Mouse (Mus musculus): ENCODE results near the gene Irf8. TPM values are rescaled to one million over a fixed set of nuclear protein-coding genes. Genes with fewer than 3 reads are reported as not detected.
A peak's percentile ranks its signal among the peaks of the same experiment; 100 is the strongest.

Irf8 gene
- total RNA-seq, 2 experiments from 2014 or later: 3.2 to 4.5 TPM

DNA sequence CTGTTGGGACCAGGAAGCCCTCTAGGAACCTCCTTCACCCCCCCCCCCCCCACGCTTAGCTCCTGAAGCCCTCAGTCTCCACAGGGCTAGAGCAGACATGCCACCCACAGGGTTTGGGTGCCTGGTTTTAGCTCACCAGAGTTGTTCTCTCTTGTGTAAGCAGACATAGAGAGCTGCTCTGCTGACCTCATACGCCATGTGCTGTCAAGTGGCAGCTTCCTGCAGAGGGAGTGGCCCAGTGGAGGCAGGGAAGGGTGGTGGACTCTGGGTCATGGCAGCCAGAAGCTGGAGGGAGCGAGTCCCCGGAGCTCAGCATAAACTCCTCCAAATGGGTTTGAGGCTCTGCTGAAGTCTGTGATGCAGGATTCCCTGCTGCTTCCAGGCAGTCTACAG is 7.7 kb downstream of the Irf8 start:
- intact Hi-C loops (cut with DNase I): no loop called here
- DNase-seq (ENCODE audit: low spot score): no peak

DNA sequence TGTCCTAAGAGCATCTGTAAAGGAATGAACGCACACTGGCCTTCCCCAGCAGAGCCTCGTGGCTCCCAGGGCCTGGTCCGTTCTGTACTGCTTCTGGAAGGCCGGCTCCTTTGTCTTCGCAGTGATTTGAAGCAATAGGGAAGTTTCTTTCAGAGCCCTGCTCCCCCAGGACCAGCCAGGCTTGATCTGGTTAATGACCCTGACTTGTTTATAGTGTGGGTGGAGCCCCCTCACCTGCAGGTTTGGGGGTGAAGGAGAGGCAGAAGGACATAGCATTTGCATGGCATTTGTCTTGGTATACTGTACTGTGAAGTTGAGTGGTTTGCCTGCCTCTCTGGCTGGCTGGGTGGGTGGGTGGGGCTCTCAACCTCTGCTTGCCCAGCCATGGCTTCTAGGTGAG is 8.3 kb downstream of the Irf8 start:
- intact Hi-C loops (cut with DNase I): no loop called here
- no peak for DNase-seq (ENCODE audit: low spot score)

DNA sequence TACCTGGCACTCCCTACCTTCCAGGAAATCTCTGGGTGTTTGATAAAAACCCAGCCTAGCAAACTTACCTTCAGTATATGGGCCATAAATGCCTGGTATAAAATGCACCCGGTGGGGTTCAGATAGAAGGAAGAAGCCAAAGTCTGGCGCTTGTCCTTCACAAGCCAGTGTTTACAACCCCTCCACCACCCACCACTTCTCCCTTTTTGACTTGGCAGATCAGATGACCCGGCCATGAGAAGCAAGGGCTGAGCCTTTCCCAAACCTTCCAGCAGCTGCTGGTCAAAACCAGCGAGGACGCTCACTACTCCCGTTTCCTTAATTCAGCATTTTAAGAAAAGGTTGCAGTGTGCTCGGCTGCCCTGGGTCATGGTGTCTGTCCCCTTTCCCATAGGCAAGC is 9.1 kb downstream of the Irf8 start:
- intact Hi-C loops (cut with DNase I): no loop called here
- no peak for DNase-seq (ENCODE audit: low spot score)

DNA sequence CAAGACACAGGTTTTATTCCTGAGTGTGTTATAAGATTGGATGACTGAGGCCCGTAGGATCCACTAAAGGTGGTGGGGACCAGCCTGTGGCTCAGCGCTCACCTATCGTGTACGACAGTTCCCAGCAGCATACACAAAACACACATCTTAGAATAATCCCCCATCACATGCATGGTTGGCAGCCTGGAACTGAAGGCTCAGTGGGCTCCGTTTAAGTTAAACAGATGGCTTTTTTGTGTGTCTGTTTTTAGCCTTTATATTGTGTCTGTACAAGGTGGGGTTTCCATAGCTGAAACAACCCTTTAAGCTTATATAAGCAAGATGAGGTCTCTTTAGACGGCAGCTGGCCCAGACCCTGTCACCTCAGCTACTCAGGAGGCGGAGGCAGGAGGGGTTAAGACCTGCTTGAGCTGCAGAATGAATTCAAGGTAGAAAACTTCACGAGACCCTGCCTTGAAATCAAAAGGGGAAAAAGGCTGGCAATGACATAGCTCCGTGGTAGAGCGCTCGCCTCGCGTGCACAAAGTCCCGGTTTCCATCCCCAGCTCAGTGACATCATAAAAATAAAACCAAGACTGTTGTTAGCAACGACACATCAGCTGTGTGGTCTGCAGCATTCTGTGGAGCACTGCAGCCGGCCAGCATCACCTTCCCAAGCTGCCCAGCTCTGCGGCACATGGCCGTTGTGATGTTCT is 10.0 kb downstream of the Irf8 start:
- DNase-seq (ENCODE audit: low spot score): no peak
- intact Hi-C loops (cut with DNase I): no loop called here

DNA sequence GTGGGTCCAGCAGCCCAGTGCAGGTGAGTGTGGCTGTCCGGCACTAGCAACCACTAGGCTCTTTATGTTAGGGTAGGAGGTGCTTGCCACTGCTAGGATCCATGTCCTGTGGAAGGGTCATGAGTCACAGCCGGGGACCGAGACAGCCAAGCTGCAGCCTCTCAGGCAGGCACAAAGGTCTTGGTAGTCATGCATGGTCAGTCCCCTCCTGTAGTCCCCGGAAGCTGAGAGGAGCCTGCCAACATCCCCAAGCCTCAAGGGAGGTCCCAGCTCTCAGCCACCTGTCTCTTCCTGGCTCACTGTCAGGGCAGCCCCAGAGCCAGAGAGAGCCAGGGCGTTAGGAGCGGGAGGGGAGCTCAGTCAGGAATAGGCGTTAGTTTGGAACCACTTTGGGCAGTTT is 11.1 kb downstream of the Irf8 start:
- no peak for DNase-seq (ENCODE audit: low spot score)
- intact Hi-C loops (cut with DNase I): no loop called here

DNA sequence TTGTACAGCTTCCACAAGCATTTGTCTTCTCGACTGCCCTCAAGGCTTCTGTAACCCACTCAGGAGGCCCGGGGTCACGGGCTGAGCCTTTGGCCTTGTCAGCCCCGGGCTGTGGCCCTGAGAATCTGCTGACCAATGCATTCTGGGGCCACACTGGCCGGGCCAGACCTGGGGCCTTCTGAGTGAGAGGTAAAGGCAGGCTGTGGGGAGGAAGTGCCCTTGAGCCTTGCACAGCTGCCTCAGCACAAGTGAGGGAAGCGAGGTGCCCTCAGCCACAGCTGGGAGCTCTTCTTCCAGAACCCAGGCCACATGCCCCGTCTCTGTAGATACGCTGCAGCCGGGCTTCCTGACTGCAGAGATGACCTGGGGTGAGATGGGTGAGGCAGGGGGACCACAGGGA is 14.5 kb downstream of the Irf8 start:
- intact Hi-C loops (cut with DNase I): no loop called here
- DNase-seq (ENCODE audit: low spot score): no peak

DNA sequence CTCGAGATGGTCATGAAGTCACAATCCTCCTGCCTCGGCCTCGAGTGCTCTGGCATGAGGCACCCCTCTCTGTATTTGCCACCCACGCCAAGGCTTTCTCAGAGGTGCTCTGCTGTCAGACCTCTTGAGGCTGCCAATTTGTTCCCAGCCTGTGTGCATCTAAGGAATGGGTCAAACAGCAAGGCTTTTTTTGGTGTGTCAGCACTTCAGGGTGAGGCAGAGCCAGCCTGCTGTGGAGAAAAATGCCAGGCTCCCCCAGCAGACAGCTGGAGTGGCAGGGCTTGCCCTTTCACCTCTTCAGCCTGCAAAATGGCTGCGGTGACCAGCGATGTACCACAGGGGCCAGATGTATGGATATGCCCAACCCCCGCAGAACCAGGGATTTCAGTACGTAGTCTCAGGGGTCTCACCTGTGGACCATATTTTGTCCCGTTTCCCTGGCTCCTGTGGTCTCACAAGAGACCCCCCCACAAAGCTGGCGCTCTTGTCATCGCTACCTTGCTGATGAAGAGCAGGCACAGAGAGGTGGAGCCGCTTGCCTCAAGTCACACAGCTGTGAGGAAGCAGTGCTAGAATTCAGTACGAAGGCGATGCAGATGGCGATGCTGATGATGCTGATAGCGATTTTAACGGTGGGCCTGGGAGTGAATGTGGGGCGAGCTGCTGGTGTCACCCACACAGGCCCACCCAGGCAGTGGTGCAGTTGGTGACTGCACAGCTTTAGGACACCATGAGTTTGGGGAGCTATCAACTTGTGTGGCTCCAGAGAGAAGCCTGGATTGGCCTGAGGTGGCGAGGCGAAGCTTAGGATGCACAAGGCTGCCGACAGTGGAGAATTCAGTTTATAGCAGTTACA is 15.3 kb downstream of the Irf8 start:
- intact Hi-C loops (cut with DNase I): loop anchor here (2.0 kb wide), 1 partner anchor 15 kb away; the partner anchor contains the start of gene Irf8
- no peak for DNase-seq (ENCODE audit: low spot score)

DNA sequence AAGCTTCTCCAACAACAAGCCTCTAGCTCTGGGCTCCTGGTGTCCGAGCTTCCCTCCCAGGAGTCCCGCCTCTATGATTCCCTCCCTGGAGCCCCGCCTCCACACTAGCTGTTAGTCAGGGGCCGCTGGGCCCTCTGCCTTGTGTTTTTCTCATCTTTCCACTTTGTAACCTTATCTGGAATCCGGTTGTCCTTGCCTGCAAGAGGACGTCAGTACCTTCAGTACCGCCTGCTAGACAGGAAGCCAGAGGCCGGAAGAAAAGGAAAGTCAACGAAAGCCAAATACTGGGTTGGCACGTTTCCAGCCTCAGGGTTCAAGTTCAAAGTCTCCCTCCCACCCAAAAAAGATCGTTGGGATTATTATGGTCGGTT is 15.9 kb downstream of the Irf8 start:
- peak; percentile 62 for DNase-seq (ENCODE audit: low spot score)
- intact Hi-C loops (cut with DNase I): loop anchor here (2.0 kb wide), 1 partner anchor 15 kb away; the partner anchor contains the start of gene Irf8

DNA sequence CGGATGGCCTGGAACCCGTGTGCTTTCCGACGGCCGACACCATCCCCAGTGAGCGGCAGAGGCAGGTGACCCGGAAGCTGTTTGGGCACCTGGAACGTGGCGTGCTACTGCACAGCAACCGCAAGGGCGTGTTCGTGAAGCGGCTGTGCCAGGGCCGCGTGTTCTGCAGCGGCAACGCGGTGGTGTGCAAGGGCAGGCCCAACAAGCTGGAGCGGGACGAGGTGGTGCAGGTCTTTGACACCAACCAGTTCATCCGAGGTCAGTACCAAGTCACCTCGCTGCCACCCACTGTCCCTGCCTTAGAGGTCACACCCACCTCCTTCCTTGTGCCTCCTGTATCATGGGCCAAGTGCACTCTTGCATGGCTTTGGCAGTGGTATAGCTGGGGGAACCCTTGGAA is 17.3 kb downstream of the Irf8 start:
- DNase-seq (ENCODE audit: low spot score): no peak
- intact Hi-C loops (cut with DNase I): loop anchor here (2.0 kb wide), 1 partner anchor 17 kb away; the partner anchor contains the start of gene Irf8

DNA sequence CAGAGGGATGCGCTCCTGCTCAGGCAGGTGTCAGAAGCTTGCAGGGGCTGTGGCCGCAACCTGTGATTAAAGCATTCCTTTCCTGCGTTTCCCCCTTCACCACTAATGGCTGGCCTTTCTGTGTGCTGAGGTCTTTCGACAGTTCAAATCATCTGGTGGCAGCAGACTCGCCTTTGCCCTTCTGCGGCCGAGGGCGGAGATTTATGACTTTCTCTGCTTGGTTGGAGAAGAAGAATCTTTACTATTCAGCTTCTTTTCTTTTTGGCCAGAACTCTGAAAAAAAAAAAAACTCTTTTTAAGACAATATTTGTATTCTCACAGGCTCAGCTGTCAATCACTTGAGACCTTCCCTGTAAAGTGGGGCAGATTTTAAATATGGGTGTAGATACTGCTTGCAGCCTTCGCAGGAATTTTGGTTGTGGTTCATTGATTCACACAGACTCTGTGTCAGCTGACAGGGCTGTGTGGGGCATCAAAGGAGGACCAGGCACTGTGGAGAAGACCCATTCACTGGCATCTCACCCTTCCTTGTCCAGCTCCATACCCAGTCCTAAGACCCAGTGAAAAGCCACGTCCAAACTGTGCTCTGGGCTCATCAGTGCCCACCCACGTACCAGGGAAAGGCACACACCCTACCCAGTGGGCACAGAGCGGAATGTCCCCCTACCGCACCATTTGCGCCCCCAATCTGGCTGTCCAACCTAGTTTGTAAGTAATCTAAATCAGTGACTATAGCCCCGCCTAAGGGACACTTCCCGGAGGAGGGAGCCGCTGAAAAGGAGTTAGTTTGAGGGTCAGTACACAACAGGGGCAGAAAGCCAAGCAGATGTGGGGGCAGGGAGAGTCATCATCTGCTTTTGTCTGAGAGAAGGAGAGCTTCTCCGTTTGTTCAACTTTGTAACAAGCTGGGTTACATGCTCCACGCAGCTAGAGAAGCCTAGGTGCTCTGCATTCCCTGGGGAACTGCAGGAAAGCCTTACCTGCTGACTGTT is 19.4 kb downstream of the Irf8 start:
- DNase-seq (ENCODE audit: low spot score): no peak
- intact Hi-C loops (cut with DNase I): no loop called here

DNA sequence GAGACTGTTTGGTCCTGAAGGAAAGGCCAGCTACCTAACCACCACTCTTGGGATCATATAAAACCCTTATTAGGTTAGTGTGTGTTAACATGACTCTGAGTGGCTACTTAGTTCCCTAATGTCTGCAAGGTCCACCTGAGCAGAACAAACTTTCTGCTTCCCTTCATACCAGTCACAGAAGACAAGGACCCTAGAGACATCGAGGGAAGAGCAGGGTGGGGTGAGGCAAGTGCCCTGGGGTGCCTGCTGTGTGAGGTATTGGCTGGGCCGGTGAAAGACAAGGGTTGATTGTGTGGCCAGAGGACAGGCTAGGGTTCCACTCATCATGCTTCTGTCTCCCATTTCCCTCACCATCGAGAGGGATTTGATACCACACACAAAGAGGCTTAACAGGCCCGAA is 21.8 kb downstream of the Irf8 start:
- intact Hi-C loops (cut with DNase I): no loop called here
- no peak for DNase-seq (ENCODE audit: low spot score)

DNA sequence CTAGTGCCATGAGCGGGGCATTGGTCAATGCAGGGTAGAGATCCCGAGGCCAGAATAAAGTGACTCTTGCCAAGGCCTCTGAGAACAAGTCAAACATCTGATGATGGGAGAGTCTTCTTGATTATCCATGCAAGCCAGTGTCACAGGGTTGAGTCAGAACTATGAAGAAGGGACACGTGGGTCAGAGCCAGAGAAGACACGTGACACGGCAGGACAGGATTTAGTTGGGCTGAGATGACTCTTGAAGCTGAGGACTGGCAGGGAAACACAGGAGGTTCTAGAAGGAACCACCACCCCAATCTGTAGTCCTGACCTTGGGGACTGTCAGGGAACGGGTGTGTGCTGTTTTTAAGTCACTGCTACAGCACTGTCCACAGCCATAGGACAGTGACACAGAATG is 23.7 kb downstream of the Irf8 start:
- intact Hi-C loops (cut with DNase I): no loop called here
- no peak for DNase-seq (ENCODE audit: low spot score)

DNA sequence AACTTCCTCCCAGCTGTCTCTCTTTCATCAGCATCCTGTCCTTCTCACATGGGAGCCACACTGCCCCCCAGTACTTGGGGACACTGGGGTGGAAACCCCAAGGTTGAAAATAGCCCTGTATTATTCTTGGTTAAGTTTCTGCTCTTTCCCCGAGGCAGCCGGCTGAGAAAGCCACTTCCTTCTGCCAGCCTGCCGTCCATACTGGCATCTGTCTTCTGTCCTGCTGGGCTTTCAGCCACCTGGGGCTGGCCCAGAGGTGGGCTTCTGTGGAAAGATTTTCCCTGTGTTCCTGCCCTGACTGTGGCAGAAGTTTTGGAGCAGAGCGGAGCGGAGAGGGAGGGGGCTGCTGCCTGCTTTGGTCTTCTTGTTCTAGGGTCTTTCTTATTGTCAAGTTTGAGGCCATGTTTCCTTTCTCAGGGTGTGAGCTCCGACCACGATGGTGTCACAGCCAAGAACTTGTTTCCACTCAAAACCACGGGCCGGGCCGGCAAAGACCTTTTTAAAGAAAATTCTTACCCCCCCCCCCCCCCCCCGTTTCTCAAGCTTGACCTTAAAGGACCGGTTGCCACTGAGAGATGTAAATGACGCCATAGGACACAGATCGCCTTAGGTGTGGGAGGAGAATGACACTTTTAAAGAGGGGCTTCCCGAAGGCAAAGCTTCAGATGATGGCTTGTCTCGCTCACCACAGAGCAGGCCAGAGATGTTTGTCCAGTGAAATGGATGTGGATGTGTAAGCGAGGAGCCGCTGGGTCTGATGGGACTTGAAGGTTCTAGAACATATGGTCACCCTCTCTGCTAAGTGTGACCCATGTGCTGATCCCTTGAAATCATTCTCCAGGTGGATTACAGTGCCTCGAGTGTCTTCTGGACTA is 24.4 kb downstream of the Irf8 start:
- no peak for DNase-seq (ENCODE audit: low spot score)
- intact Hi-C loops (cut with DNase I): no loop called here

DNA sequence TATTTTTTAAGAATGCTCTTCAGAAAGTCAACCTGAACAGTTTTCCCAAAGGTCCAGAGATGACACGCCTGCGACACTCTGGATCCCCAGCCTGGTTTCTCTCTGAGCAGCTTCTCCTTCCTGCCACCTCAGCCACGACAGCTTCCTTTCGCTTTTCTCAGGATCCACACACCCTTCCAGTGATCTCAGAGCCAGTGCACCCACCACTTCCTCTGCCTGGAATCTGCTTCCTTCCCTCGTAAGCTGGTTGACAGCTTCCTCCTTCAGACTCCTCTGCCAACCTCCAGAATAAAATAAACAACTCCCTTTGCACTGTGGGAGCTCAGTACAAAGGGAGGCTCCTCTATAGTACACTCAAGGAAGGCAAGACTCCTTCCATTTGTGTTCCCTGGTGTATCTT is 27.1 kb downstream of the Irf8 start:
- DNase-seq (ENCODE audit: low spot score): no peak
- intact Hi-C loops (cut with DNase I): no loop called here

DNA sequence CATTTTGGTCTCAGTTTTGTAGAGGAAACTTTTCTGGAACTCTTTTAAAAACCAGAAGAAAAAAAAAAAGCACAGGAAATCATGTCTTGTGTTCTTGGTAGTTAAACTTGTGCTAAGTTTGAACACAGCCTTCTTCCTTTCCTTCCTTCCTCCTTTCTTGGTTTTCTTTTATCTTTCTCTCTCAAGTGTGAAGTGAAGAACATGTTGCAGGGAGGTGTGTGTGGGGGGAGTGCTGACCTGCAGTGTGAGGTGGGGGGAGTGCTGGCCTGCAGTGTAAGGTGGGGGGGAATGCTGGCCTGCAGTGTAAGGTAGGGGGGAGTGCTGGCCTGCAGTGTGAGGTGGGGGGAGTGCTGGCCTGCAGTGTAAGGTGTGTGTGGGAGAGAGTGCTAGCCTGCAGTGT is 28.5 kb downstream of the Irf8 start:
- DNase-seq (ENCODE audit: low spot score): no peak
- intact Hi-C loops (cut with DNase I): no loop called here

DNA sequence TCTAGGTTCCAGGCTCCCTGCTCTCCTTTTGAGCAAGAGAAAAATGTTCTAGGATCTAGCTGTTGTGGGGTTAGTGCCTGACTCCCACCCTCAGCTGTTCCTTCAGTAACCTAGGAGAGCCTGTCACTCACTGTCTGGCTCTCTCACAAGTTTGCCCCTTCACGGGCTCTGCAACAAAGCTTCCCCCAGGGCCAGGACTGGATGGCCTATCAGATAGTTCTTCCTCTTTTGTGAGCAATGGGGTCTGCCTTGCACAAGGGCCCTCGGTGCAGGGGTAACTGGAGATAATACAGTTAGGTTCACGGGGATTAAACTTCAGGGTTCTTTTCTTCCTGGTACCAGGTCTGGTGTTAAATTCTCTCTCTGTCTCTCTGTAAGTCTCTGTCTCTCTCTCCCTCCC is 30.5 kb downstream of the Irf8 start:
- no peak for DNase-seq (ENCODE audit: low spot score)
- intact Hi-C loops (cut with DNase I): no loop called here

DNA sequence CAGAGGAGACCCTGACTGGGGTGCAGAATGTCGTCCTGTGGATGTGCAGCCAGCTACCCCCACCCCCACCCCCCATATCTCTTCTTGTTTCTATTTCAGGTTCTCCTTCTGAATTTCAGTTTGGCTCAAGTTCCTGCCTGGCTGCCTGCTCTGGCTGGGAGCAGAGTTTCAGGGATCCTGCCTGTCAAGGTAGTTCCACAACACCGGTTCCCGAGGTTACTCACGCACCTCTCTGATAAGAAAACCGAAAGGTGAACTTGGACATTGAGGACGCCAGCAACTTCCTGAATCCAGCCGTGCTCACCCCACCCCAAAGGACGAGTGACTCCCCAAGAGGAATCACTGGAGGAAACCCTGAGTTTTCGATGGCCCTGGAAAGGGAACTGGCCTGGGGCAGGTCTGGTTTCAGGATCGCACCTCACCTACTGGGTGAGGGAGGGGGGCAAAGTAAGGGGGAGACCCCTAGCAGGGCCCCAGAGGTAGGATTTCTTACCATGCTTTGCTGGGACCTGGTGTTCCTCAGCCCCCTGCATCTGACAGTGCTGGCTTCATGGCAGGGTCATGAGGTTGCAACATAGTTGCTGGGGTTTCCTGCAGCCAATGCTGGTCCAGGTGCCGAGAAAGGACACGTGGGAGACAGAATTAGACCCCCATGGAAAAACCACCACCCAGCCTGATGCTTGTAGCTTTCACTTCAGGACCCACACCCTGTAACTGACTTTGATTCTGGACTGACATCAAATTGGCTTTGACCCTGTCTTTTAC is 32.5 kb downstream of the Irf8 start:
- intact Hi-C loops (cut with DNase I): no loop called here

DNA sequence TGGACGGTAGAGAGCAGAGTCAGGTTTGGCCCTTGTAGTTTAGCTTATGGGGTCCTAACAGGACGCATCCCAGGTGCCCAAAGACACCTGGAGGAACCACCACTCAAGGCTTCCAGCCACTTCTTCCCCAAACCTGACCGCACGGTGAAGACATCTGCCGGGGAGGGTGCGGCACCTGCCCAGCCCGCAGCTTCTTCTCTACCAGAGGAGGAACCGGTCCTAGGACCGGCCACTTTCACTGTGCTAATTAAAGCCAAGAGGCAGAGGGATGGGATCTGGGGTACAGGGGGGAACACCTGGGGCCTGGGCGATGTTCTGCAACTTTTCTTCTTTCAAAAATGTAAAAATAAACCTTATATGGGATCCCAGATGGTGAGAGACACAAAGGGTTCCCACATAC is 41.0 kb downstream of the Irf8 start:
- intact Hi-C loops (cut with DNase I): no loop called here
- no peak for DNase-seq (ENCODE audit: low spot score)

More for the DNA sequence above, 32.5 kb downstream of the Irf8 start:
- no peak for DNase-seq (ENCODE audit: low spot score)

DNA sequence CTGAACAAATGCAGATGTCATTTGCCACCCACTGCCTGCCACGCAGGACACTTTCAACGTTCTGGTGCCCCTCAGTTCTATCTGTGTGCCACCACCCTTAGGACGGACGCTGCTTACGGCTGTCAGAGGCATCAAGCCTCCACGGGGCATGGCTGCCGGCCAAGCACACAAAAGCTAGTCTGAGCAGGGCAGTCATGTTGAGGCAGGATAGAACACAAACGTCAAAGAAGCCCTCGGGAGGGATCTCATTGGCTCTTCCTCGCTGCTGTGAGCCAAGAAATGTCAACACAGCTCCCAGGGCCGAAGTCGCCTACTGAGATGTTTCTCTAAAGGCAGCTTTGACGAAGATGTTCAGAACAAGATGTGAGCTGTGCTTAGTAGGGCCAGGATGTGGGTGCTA is 41.6 kb downstream of the Irf8 start:
- intact Hi-C loops (cut with DNase I): no loop called here
- DNase-seq (ENCODE audit: low spot score): no peak
